Mouse (Mus musculus): ENCODE data around the gene Ldlrad3.
A peak's percentile ranks its signal among the peaks of the same experiment; 100 is the strongest.

Gene Ldlrad3

GRCm38 (mm10) chr2:102185951-102186561 lies at the start of gene Ldlrad3:
Gene Ldlrad3 (minus strand): TSS chr2:102186385.
- peak; percentile 58 for DNase-seq (ENCODE audit: low read depth, low spot score)

GRCm38 (mm10) chr2:102231470-102231869 lies 45.3 kb upstream of the Ldlrad3 start:
- no peak for DNase-seq (ENCODE audit: low read depth, low spot score)

- no peak for DNase-seq (ENCODE audit: low read depth, low spot score)
These were observed 42.9 kb upstream of the Ldlrad3 start for GRCm38 (mm10) chr2:102229126-102229525.

GRCm38 (mm10) chr2:102228331-102228730 lies 42.1 kb upstream of the Ldlrad3 start:
- DNase-seq (ENCODE audit: low read depth, low spot score), result no peak

- DNase-seq (ENCODE audit: low read depth, low spot score), result no peak
These were observed 41.7 kb upstream of the Ldlrad3 start for GRCm38 (mm10) chr2:102227839-102228238.

GRCm38 (mm10) chr2:102226274-102226673 lies 40.1 kb upstream of the Ldlrad3 start:
- DNase-seq (ENCODE audit: low read depth, low spot score), result no peak

- DNase-seq (ENCODE audit: low read depth, low spot score), result no peak
These were observed 37.4 kb upstream of the Ldlrad3 start for GRCm38 (mm10) chr2:102223355-102224128.

- DNase-seq (ENCODE audit: low read depth, low spot score), result peak; percentile 30
These were observed 36.6 kb upstream of the Ldlrad3 start for GRCm38 (mm10) chr2:102222749-102223148.

- DNase-seq (ENCODE audit: low read depth, low spot score), result no peak
These were observed 30.6 kb upstream of the Ldlrad3 start for GRCm38 (mm10) chr2:102216817-102217216.

GRCm38 (mm10) chr2:102212096-102212495 lies 25.9 kb upstream of the Ldlrad3 start:
- no peak for DNase-seq (ENCODE audit: low read depth, low spot score)

- no peak for DNase-seq (ENCODE audit: low read depth, low spot score)
These were observed 19.7 kb upstream of the Ldlrad3 start for GRCm38 (mm10) chr2:102205672-102206399.

GRCm38 (mm10) chr2:102203478-102203877 lies 17.3 kb upstream of the Ldlrad3 start:
- DNase-seq (ENCODE audit: low read depth, low spot score), result no peak

- no peak for DNase-seq (ENCODE audit: low read depth, low spot score)
These were observed 16.1 kb upstream of the Ldlrad3 start for GRCm38 (mm10) chr2:102202211-102202770.

GRCm38 (mm10) chr2:102201198-102201948 lies 15.2 kb upstream of the Ldlrad3 start:
- DNase-seq (ENCODE audit: low read depth, low spot score), result no peak

GRCm38 (mm10) chr2:102197332-102197731 lies 11.1 kb upstream of the Ldlrad3 start:
- DNase-seq (ENCODE audit: low read depth, low spot score), result no peak

- no peak for DNase-seq (ENCODE audit: low read depth, low spot score)
These were observed 10.5 kb upstream of the Ldlrad3 start for GRCm38 (mm10) chr2:102196709-102197108.

- peak; percentile 11 for DNase-seq (ENCODE audit: low read depth, low spot score)
These were observed 9.3 kb upstream of the Ldlrad3 start for GRCm38 (mm10) chr2:102195494-102195893.

- no peak for DNase-seq (ENCODE audit: low read depth, low spot score)
These were observed 8.1 kb upstream of the Ldlrad3 start for GRCm38 (mm10) chr2:102194247-102194646.

- DNase-seq (ENCODE audit: low read depth, low spot score), result no peak
These were observed 7.0 kb upstream of the Ldlrad3 start for GRCm38 (mm10) chr2:102192943-102193820.

GRCm38 (mm10) chr2:102191736-102192135 lies 5.6 kb upstream of the Ldlrad3 start:
- no peak for DNase-seq (ENCODE audit: low read depth, low spot score)
